Mouse (Mus musculus): ENCODE results near the gene Spink4. TPM values are rescaled to one million over a fixed set of nuclear protein-coding genes. Genes with fewer than 3 reads are reported as not detected.

Gene Spink4
- total RNA-seq (2023) = not detected in 2 replicates

DNA sequence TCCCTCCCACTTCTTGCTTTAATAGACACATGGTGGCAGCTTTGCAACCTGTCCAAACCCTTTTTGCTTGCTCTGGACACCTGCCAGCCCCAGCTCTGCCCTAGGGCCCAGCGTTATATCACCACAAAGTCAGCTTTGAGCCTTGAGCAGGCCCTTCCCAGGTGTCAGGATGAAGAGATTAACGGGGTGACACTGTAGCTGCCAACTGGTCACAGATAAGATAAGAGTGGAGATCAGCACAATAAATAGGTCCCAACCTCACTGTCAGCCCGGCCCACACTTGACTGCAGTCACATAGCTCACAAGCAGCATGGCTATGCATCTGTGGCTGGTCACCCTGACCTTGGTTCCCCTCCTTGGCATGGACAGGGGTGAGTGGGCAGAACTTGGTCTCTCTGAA, at the start of gene Spink4:
Spink4 (plus strand) TSS at position 268 of the 400 bp plus-strand sequence.

DNA sequence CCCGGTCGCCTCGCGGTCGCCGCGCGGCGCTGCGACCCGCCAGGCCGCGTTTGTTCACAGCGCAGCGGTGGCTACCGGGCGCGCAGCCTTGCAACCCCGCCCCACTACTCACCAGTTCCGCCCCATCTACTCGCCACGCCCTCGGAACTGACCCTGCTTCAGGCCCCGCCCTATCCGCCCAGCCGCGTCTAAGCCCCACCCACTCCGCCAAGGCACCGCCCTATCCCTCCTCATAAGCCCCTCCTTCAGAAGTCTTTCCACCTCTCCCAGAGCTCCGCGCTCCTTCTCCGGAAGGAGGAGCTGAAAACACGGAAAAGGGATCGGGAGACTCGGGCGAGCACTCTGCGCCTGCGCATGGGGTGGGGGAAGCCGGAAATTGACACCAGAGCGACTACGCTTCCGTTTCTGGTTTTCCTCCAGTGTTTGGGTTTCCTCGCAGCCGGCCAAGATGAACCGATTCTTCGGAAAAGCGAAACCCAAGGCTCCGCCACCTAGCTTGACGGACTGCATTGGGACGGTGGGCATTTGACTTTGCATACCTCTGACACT, 28.4 kb downstream of the Spink4 start, which contains the start of the genes Bag1 and Chmp5:
Bag1 (minus strand) TSS at position 135 of the 549 bp plus-strand sequence.
Chmp5 (plus strand) TSS at position 248 of the 549 bp plus-strand sequence.

DNA sequence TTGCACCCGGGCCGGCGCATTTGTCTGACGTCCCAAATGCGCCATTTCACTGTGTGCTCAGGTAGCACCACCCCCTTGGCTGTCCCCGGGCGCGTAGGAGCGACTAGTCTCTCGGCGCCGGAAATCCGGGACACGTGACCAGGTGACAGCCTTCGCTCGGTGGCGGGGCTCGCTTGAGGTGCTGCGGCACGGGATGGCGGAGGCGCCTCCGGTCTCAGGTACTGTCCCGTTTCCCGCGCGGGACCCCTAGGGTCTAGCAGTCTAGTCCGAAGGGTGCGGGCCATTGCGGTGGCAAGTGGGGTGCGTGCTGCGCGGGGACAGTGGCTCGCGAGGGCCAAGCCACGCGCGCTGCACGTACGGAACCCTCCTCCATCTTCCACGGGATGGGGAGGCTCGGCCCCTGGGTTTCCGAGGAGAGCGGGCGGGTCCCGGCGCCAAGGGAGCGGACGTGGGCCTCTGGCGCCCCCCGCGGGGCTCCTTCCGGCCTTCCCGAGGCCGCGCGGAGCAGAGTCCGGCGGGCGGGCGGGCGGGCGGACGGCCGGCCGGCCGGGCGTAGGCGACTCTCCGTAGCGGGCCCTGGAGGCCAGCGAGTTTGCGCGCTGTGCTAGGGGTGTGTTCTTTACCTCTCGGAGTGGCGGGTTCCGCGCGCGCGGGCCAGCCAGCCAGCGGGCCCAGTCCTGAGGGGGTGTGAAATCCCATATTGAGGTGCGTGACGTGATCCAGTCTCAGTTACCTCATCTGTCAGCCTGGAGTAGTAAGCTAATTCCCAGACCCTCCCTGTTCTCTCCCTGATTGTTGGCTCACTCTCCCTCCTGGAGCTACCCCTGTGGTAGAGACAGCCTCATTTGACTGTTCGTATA, 51.2 kb downstream of the Spink4 start, which contains the start of gene Nfx1:
Nfx1 (plus strand) TSS at position 65 of the 860 bp plus-strand sequence.

Other genes with a start within 250 kb of the Spink4 start
- gene Aptx, start 216.9 kb upstream of the Spink4 start, total RNA-seq (2023) = 14.0 and 18.5 TPM in 2 replicates
- gene Dnaja1, start 197.9 kb upstream of the Spink4 start, total RNA-seq (2023) = 314 and 353 TPM in 2 replicates
- gene Smu1, start 162.1 kb upstream of the Spink4 start, total RNA-seq (2023) = 55.2 and 57.3 TPM in 2 replicates
- gene B4galt1, start 66.0 kb upstream of the Spink4 start, total RNA-seq (2023) = 59.0 and 68.1 TPM in 2 replicates
- gene Bag1, start 28.2 kb downstream of the Spink4 start, total RNA-seq (2023) = 51.3 and 54.6 TPM in 2 replicates
- 48.4 and 52.3 TPM in 2 replicates for gene Chmp5, start 28.4 kb downstream of the Spink4 start, total RNA-seq (2023)
- 25.4 and 32.6 TPM in 2 replicates for gene Nfx1, start 50.9 kb downstream of the Spink4 start, total RNA-seq (2023)
- gene Aqp7, start 128.1 kb downstream of the Spink4 start, total RNA-seq (2023) = not detected in 2 replicates
- gene Aqp3, start 178.1 kb downstream of the Spink4 start, total RNA-seq (2023) = not detected in 2 replicates
- gene Nol6, start 204.4 kb downstream of the Spink4 start, total RNA-seq (2023) = 20.4 and 27.0 TPM in 2 replicates
- 41.8 and 42.2 TPM in 2 replicates for gene Ube2r2, start 215.7 kb downstream of the Spink4 start, total RNA-seq (2023)